Mouse (Mus musculus) left cerebral cortex, adult 2 months (tissue): ENCODE results near the gene A430078G23Rik. TPM values are rescaled to one million over a fixed set of nuclear protein-coding genes. Genes with fewer than 3 reads are reported as not detected.
A peak's percentile ranks its signal among the peaks of the same experiment; 100 is the strongest.

Experiments
- DNase-seq, 2 experiments: peaks; one replicate each; pipeline ENCODE4 v3.0.0; 2021 to 2022; ENCODE audit warnings: low spot score in 2 of 2, mixed read lengths in 1 of 2; ENCODE audit errors: extremely low spot score in 1 of 2
- H3K27ac ChIP-seq: fragments of 200-600 bp; 2 replicates; pipeline ENCODE4 v1.8.1; 2022
- H3K4me3 ChIP-seq: fragments of 200-600 bp; 2 replicates; pipeline ENCODE4 v1.8.1; 2022
- CTCF ChIP-seq: fragments of 200-600 bp; IDR thresholded peaks from 2 replicates; pipeline ENCODE4 v1.8.1; 2022; ENCODE audit warnings: antibody characterized with exemption, mild to moderate bottlenecking, moderate library complexity
- intact Hi-C: fragments of 180-260 bp; cut with DNase I; formaldehyde crosslinking; loops from one replicate; pipeline ENCODE4 v1.15.1; 2025
- total RNA-seq, 2 experiments: library from RNA; stranded (reverse); gene quantifications; 2 replicates each; pipeline ENCODE4 v1.2.3; 2021

A430078G23Rik gene
- total RNA-seq, 2 experiments from 2014 or later: 0.23 TPM; not detected in 1

DNA sequence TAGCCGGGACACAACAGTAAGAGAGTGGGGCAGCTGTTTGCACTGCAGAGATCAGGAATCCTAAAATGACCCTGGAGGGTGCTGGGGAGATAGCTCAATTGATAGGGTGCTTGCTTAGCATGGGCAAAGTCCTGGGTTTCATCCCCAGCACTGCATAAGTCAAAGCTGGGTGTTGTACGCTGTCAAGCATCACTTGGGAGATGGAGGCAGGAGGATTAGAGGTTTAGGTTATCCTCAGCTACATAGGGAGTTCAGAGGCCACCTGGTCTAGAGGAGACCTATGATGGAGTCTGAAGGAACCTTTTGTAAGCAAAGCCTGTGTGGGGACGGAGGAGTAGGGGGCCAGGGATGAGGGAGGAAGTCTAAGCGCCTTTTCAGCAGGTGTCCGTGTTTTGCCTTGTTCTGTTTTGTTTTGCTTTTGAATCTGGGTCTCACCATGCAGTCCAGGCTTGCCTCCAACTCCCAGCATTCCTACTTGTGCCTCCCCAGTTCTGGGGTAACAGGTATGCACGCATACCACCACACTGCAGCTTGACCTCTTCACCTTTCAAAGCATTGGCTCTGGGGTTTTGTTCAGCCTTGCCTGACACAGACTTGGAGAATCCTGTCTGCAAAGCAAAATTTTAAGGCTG lies 712 bp downstream of the A430078G23Rik start:
- Histone ChIP-seq H3K27ac (no peak overlapping the region), H3K4me3 (no peak overlapping the region)
- intact Hi-C loops: loop anchor here (10.0 kb wide), 1 partner anchor 321 kb away; the partner anchor contains the start of genes Fcor and Trappc5
- no peak for DNase-seq
- no peak for TF ChIP-seq CTCF

GRCm38 (mm10) chr8:3354443-3354812 lies 1.2 kb downstream of the A430078G23Rik start:
- H3K4me3 ChIP-seq: no peak overlapping the region
- H3K27ac ChIP-seq: no peak overlapping the region
- DNase-seq: no peak
- intact Hi-C loops: loop anchor here (10.0 kb wide), 1 partner anchor 320 kb away; the partner anchor contains the start of genes Fcor and Trappc5
- TF ChIP-seq CTCF: no peak

DNA sequence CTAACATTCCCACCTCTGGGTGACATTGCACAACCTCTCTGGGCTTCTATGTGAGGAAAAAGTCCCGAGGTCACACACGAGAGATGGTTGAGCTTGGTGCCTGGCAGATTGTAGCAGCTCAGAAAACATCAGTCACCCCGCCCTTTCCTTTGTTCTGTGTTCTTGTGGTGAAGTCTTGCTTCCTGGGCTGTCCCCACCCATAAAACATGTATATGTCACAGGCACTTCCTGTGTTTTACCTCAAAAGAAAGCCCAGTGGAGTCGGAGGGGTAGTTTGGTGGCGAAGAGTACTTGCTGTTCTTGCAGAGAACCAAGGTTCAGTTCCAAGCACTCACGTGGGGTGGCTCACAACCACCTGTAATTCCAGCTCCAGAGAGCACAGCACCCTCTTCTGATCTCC lies 2.4 kb downstream of the A430078G23Rik start:
- intact Hi-C loops: loop anchor here (10.0 kb wide), 1 partner anchor 319 kb away; the partner anchor contains the start of genes Fcor and Trappc5
- no peak for DNase-seq
- Histone ChIP-seq H3K27ac (no peak overlapping the region), H3K4me3 (no peak overlapping the region)
- no peak; the same call in 1 of the 2 replicates for TF ChIP-seq CTCF

- no peak overlapping the region for H3K27ac ChIP-seq
- peak; percentile 88 for TF ChIP-seq CTCF
- peak; percentile 75 to 86 for DNase-seq
- H3K4me3 ChIP-seq: no peak overlapping the region
- intact Hi-C loops: loop anchor here (2.0 to 10.0 kb wide), 2 partner anchors 29 to 317 kb away; partner anchors contain the start of genes Fcor and Trappc5
Measured at GRCm38 (mm10) chr8:3358060-3358459, 4.8 kb downstream of the A430078G23Rik start.

GRCm38 (mm10) chr8:3367086-3367485 lies 13.9 kb downstream of the A430078G23Rik start:
- no peak overlapping the region for H3K4me3 ChIP-seq
- no peak overlapping the region for H3K27ac ChIP-seq
- intact Hi-C loops: no loop called here
- no peak for TF ChIP-seq CTCF
- no peak for DNase-seq

DNA sequence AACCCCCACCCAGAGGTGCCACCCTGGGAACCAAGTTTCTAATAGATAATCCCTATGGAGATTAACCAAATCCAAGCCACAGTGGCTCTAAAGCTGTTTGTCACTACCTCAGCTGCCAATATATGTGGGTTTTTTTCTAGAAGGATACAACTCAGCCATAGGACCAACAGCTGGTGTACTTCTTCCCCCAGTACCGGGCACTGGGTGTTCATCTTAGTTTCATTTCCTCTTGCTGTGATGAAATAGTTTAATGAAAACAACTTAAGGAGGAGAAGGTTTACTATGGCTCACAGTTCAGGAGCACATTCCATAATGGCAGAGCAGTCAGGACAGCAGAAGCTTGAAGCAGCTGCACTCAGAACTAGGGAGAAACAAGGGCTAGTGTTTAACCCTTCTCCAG lies 14.9 kb downstream of the A430078G23Rik start:
- H3K4me3 ChIP-seq: no peak overlapping the region
- no peak for TF ChIP-seq CTCF
- DNase-seq: no peak
- H3K27ac ChIP-seq: no peak overlapping the region
- intact Hi-C loops: no loop called here

GRCm38 (mm10) chr8:3375748-3376147 lies 22.5 kb downstream of the A430078G23Rik start:
- Histone ChIP-seq H3K4me3 (no peak overlapping the region), H3K27ac (no peak overlapping the region)
- intact Hi-C loops: no loop called here
- TF ChIP-seq CTCF: peak; percentile 20
- DNase-seq: no peak

- no peak overlapping the region for H3K4me3 ChIP-seq
- no peak for DNase-seq
- TF ChIP-seq CTCF: no peak
- no peak overlapping the region for H3K27ac ChIP-seq
- intact Hi-C loops: no loop called here
Measured at GRCm38 (mm10) chr8:3376641-3377274, 23.5 kb downstream of the A430078G23Rik start.

DNA sequence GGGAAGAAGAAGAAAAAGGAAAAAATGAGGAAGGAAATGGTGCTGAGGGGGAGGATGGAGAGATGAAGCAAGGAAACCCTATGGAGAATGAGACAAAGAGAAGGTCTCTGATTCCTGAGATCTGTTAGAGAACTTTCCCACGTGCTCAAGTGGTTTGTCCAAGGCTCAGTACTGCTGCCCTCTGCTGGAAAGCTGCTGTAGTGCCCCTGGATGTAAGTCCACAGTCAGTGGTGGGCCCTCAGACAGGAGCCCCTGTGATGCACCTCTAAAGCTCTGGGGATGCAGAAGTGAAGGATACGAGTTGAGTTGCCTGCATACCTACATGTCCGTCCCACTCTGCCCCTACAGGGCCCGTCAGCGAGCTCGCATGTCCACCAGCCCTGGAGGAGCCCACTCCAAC lies 34.1 kb downstream of the A430078G23Rik start:
- Histone ChIP-seq H3K4me3 (no peak overlapping the region), H3K27ac (no peak overlapping the region)
- TF ChIP-seq CTCF: peak; percentile 84
- DNase-seq: peak; percentile 53 to 59
- intact Hi-C loops: loop anchor here (2.0 kb wide), 1 partner anchor 28 kb away; no protein-coding TSS in a partner anchor

GRCm38 (mm10) chr8:3388591-3389338 lies 35.5 kb downstream of the A430078G23Rik start:
- no peak for DNase-seq
- Histone ChIP-seq H3K4me3 (no peak overlapping the region), H3K27ac (no peak overlapping the region)
- intact Hi-C loops: no loop called here
- TF ChIP-seq CTCF: no peak

DNA sequence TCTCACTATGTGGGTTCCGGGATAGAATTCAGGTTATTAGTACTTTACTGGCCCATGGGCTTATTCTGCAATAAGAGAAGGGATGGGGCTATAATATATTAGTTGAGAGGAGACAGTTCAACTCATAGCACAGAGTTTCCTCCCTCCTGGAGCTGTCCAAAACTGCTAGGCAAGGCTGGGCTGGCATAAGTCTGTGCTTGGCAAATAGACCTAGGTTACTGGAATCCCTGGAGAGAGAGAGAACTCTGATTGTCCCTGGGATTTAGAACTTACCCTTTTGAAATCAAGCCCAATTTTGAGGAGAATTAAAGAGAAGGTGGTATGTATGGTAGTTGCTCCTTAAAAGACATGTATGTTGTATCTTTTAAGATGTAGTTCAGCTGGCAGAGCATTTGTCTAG lies 36.3 kb downstream of the A430078G23Rik start:
- Histone ChIP-seq H3K4me3 (no peak overlapping the region), H3K27ac (no peak overlapping the region)
- no peak for TF ChIP-seq CTCF
- no peak for DNase-seq
- intact Hi-C loops: no loop called here

DNA sequence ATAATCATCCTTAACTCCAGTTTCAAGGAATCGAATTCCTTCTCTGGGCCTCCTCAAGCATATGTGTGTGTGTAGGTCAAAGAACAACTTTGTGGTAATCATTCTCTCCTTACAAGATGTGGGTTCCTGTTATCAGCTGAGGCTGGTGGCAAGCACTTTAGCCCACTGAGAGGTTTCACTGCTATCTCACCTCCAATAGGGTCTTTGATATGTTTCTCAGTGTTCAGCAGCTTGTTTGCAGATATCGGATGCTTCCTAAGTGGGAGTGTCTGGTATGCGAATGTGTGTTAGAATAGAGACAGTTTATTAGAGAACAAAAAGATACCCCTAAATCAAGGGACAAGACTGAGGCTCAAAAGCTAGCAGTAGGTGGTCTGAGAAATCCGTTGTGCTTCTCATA lies 39.1 kb downstream of the A430078G23Rik start:
- intact Hi-C loops: no loop called here
- Histone ChIP-seq H3K4me3 (peak overlapping the region; percentile 82), H3K27ac (no peak overlapping the region)
- DNase-seq: no peak
- TF ChIP-seq CTCF: no peak
